ENCODE assay signal across 17 mouse cellular contexts in the genomic region with DNA sequence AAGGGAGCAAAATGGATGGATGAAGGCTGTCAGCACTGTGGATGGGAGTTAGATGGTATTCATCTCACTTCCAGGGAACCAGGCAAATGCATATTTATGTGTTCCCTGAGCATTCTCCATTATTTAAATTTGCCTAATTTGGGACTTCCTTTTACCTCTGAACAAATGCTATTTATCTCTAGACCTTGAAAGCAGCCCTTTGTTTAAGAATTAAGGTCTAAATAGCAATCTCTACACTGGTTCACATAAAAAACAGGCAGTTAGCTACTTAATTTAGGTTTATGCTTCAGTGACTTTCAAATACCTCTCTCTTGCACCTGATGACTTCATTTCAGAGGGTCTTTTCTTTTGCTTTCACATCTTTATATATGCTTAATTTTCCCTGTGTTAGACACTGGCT.
"Had no signal": no experiment of that assay in that cellular context is flagged by ENCODE, and none has a peak within 500 bp of the region (broad histone marks: within the 10 kb centered on the region; RNA-seq: fewer than 3 reads in every experiment).

No protein-coding gene starts in this region.

- H3K27ac ChIP-seq: limb, embryonic 12.5 days; limb, embryonic 15.5 days; liver, embryonic 14.5 days; neural tube, embryonic 13.5 days had no signal

- H3K27me3 ChIP-seq: limb, embryonic 12.5 days; limb, embryonic 15.5 days; neural tube, embryonic 13.5 days had no signal

- H3K9me3 ChIP-seq: limb, embryonic 12.5 days; limb, embryonic 15.5 days; neural tube, embryonic 13.5 days had no signal

- H3K4me3 ChIP-seq: limb, embryonic 12.5 days; limb, embryonic 15.5 days; neural tube, embryonic 13.5 days had no signal

- H3K9ac ChIP-seq: limb, embryonic 12.5 days; limb, embryonic 15.5 days; liver, embryonic 14.5 days; liver, postnatal 0 days; lung, embryonic 14.5 days; neural tube, embryonic 13.5 days had no signal

- H3K4me2 ChIP-seq: limb, embryonic 12.5 days; limb, embryonic 15.5 days; liver, embryonic 11.5 days; lung, embryonic 14.5 days; midbrain, embryonic 11.5 days; neural tube, embryonic 13.5 days had no signal

- H3K36me3 ChIP-seq: limb, embryonic 12.5 days; limb, embryonic 15.5 days; neural tube, embryonic 13.5 days had no signal

- H3K4me1 ChIP-seq: limb, embryonic 12.5 days; limb, embryonic 15.5 days; neural tube, embryonic 13.5 days had no signal

- DNase-seq: kidney, adult 9 months; kidney, postnatal 14 days; kidney, postnatal 4 days; left cerebral cortex, postnatal 4 days; liver, postnatal 0 days; lung, embryonic 14.5 days; lung, postnatal 14 days; lung, postnatal 4 days; midbrain, embryonic 14.5 days; thymus, adult 18-20 months; thymus, postnatal 4 days had no signal

- ATAC-seq: liver, postnatal 0 days had no signal
